Mouse (Mus musculus): ENCODE results near the gene Vwa3a. TPM values are rescaled to one million over a fixed set of nuclear protein-coding genes. Genes with fewer than 3 reads are reported as not detected.

Vwa3a gene
- polyA plus RNA-seq, 1 experiment from 2014 or later, result 2.0 TPM

Other genes with a start within 250 kb of the Vwa3a start
- 225 and 231 TPM in 2 replicates for gene Uqcrc2, start 104.1 kb upstream of the Vwa3a start, polyA plus RNA-seq (2015; fragmentation: Nextera tagmentation; extraction: Ambion mirVana)
- gene Pdzd9, start 69.0 kb upstream of the Vwa3a start, polyA plus RNA-seq (2015; fragmentation: Nextera tagmentation; extraction: Ambion mirVana), result 0.24 and 0.35 TPM in 2 replicates
- gene Mosmo, start 61.7 kb upstream of the Vwa3a start, polyA plus RNA-seq (2015; fragmentation: Nextera tagmentation; extraction: Ambion mirVana), result 13.2 and 13.5 TPM in 2 replicates
- gene Gm5737, start 73.0 kb downstream of the Vwa3a start, polyA plus RNA-seq (2015; fragmentation: Nextera tagmentation; extraction: Ambion mirVana), result not detected in 2 replicates
- gene Eef2k, start 103.5 kb downstream of the Vwa3a start, polyA plus RNA-seq (2015; fragmentation: Nextera tagmentation; extraction: Ambion mirVana), result 38.9 and 40.3 TPM in 2 replicates
- gene Polr3e, start 178.4 kb downstream of the Vwa3a start, polyA plus RNA-seq (2015; fragmentation: Nextera tagmentation; extraction: Ambion mirVana), result 32.6 and 34.5 TPM in 2 replicates
- 8.8 and 9.0 TPM in 2 replicates for gene Cdr2, start 243.0 kb downstream of the Vwa3a start, polyA plus RNA-seq (2015; fragmentation: Nextera tagmentation; extraction: Ambion mirVana)
- gene Mfsd13b, start 243.2 kb downstream of the Vwa3a start, polyA plus RNA-seq (2015; fragmentation: Nextera tagmentation; extraction: Ambion mirVana), result 0.17 TPM in 1 of 2 replicates, not detected in the other